Mouse (Mus musculus): Measurements from ENCODE around the gene Ankrd52. TPM values are rescaled to one million over a fixed set of nuclear protein-coding genes. Genes with fewer than 3 reads are reported as not detected.

Gene Ankrd52
- polyA plus RNA-seq, 1 experiment = 31.6 TPM

- no peak overlapping the region for H3K4me3 ChIP-seq (replicated peaks; ENCODE audit: extremely low read depth, low read depth, low read length)
- 0 out of 2 replicates have a peak, but pooled peaks cover 2% of the 10 kb centered on the region for H3K4me1 ChIP-seq (ENCODE audit: control insufficient read depth, insufficient read depth, low read length)
- 70% methylated on average over 3 of the region's 3 CpGs for WGBS
- TF ChIP-seq POLR2A (IDR thresholded peaks at IDR 0.05; ENCODE audit: borderline replicate concordance, extremely low read depth, low read depth, low read length) (no peak), CTCF (IDR thresholded peaks at IDR 0.05; ENCODE audit: insufficient read depth, low read length) (no peak)
- DNase-seq = no peak
Observed at GRCm38 (mm10) chr10:128425260-128425659, 48.3 kb downstream of the Ankrd52 start.

- DNase-seq = no peak
- Histone ChIP-seq H3K4me1 (ENCODE audit: control insufficient read depth, insufficient read depth, low read length) (0 out of 2 replicates have a peak, but pooled peaks cover 2% of the 10 kb centered on the region), H3K4me3 (replicated peaks; ENCODE audit: extremely low read depth, low read depth, low read length) (no peak overlapping the region)
- 80% methylated on average over 5 of the region's 5 CpGs for WGBS
- TF ChIP-seq POLR2A (IDR thresholded peaks at IDR 0.05; ENCODE audit: borderline replicate concordance, extremely low read depth, low read depth, low read length) (no peak), CTCF (IDR thresholded peaks at IDR 0.05; ENCODE audit: insufficient read depth, low read length) (no peak)
Observed at GRCm38 (mm10) chr10:128429052-128429451, 52.1 kb downstream of the Ankrd52 start.

- DNase-seq = no peak
- no peak overlapping the region for H3K4me3 ChIP-seq (replicated peaks; ENCODE audit: extremely low read depth, low read depth, low read length)
- TF ChIP-seq POLR2A (IDR thresholded peaks at IDR 0.05; ENCODE audit: borderline replicate concordance, extremely low read depth, low read depth, low read length) (no peak), CTCF (IDR thresholded peaks at IDR 0.05; ENCODE audit: insufficient read depth, low read length) (no peak)
- WGBS = 70% methylated on average over 4 of the region's 4 CpGs
- H3K4me1 ChIP-seq (ENCODE audit: control insufficient read depth, insufficient read depth, low read length) = 0 out of 2 replicates have a peak, but pooled peaks cover 2% of the 10 kb centered on the region
Observed at GRCm38 (mm10) chr10:128429454-128429853, 52.5 kb downstream of the Ankrd52 start.

GRCm38 (mm10) chr10:128433417-128433816 lies 56.5 kb downstream of the Ankrd52 start:
- Histone ChIP-seq H3K4me1 (ENCODE audit: control insufficient read depth, insufficient read depth, low read length) (peaks cover 2% of the 10 kb centered on the region; the same call in 1 of the 2 replicates), H3K4me3 (replicated peaks; ENCODE audit: extremely low read depth, low read depth, low read length) (no peak overlapping the region)
- TF ChIP-seq CTCF (IDR thresholded peaks at IDR 0.05; ENCODE audit: insufficient read depth, low read length) (no peak), POLR2A (IDR thresholded peaks at IDR 0.05; ENCODE audit: borderline replicate concordance, extremely low read depth, low read depth, low read length) (no peak)
- DNase-seq = no peak
- WGBS = 86% methylated on average over 2 of the region's 2 CpGs

GRCm38 (mm10) chr10:128434681-128435080 lies 57.8 kb downstream of the Ankrd52 start:
- no peak overlapping the region for H3K4me3 ChIP-seq (replicated peaks; ENCODE audit: extremely low read depth, low read depth, low read length)
- DNase-seq = no peak
- WGBS = 51% methylated on average over 10 of the region's 10 CpGs
- TF ChIP-seq CTCF (IDR thresholded peaks at IDR 0.05; ENCODE audit: insufficient read depth, low read length) (no peak), POLR2A (IDR thresholded peaks at IDR 0.05; ENCODE audit: borderline replicate concordance, extremely low read depth, low read depth, low read length) (no peak)
- H3K4me1 ChIP-seq (ENCODE audit: control insufficient read depth, insufficient read depth, low read length) = peaks cover 11% of the 10 kb centered on the region

- no peak for TF ChIP-seq POLR2A (IDR thresholded peaks at IDR 0.05; ENCODE audit: borderline replicate concordance, extremely low read depth, low read depth, low read length)
- 64% methylated on average over 17 of the region's 17 CpGs for WGBS
- Histone ChIP-seq H3K4me1 (ENCODE audit: control insufficient read depth, insufficient read depth, low read length) (peaks cover 11% of the 10 kb centered on the region), H3K4me3 (replicated peaks; ENCODE audit: extremely low read depth, low read depth, low read length) (no peak overlapping the region)
- peak; percentile 35 for DNase-seq
Observed at GRCm38 (mm10) chr10:128435186-128435823, 58.4 kb downstream of the Ankrd52 start.

- 47% methylated on average over 5 of the region's 5 CpGs for WGBS
- Histone ChIP-seq H3K4me3 (replicated peaks; ENCODE audit: extremely low read depth, low read depth, low read length) (no peak overlapping the region), H3K4me1 (ENCODE audit: control insufficient read depth, insufficient read depth, low read length) (peaks cover 11% of the 10 kb centered on the region)
- no peak for DNase-seq
- no peak for TF ChIP-seq POLR2A (IDR thresholded peaks at IDR 0.05; ENCODE audit: borderline replicate concordance, extremely low read depth, low read depth, low read length)
- no peak for TF ChIP-seq CTCF (IDR thresholded peaks at IDR 0.05; ENCODE audit: insufficient read depth, low read length)
Observed at GRCm38 (mm10) chr10:128435873-128436272, 59.0 kb downstream of the Ankrd52 start.

- H3K4me3 ChIP-seq (replicated peaks; ENCODE audit: extremely low read depth, low read depth, low read length) = no peak overlapping the region
- TF ChIP-seq CTCF (IDR thresholded peaks at IDR 0.05; ENCODE audit: insufficient read depth, low read length) (no peak), POLR2A (IDR thresholded peaks at IDR 0.05; ENCODE audit: borderline replicate concordance, extremely low read depth, low read depth, low read length) (no peak)
- whole genome bisulfite sequencing = 78% methylated on average over 8 of the region's 8 CpGs
- DNase-seq = no peak
- H3K4me1 ChIP-seq (ENCODE audit: control insufficient read depth, insufficient read depth, low read length) = peaks cover 11% of the 10 kb centered on the region
Observed at GRCm38 (mm10) chr10:128436376-128436775, 59.5 kb downstream of the Ankrd52 start.

- peaks cover 11% of the 10 kb centered on the region for H3K4me1 ChIP-seq (ENCODE audit: control insufficient read depth, insufficient read depth, low read length)
- no peak for DNase-seq
- no peak for TF ChIP-seq POLR2A (IDR thresholded peaks at IDR 0.05; ENCODE audit: borderline replicate concordance, extremely low read depth, low read depth, low read length)
- no peak for TF ChIP-seq CTCF (IDR thresholded peaks at IDR 0.05; ENCODE audit: insufficient read depth, low read length)
- no peak overlapping the region for H3K4me3 ChIP-seq (replicated peaks; ENCODE audit: extremely low read depth, low read depth, low read length)
- WGBS = 41% methylated on average over 10 of the region's 10 CpGs
Observed at GRCm38 (mm10) chr10:128438675-128439279, 61.9 kb downstream of the Ankrd52 start.

- Histone ChIP-seq H3K4me3 (replicated peaks; ENCODE audit: extremely low read depth, low read depth, low read length) (no peak overlapping the region), H3K4me1 (ENCODE audit: control insufficient read depth, insufficient read depth, low read length) (peaks cover 9% of the 10 kb centered on the region)
- 46% methylated on average over 10 of the region's 10 CpGs for WGBS
- no peak for DNase-seq
- TF ChIP-seq CTCF (IDR thresholded peaks at IDR 0.05; ENCODE audit: insufficient read depth, low read length) (peak; percentile 54), POLR2A (IDR thresholded peaks at IDR 0.05; ENCODE audit: borderline replicate concordance, extremely low read depth, low read depth, low read length) (no peak)
Observed at GRCm38 (mm10) chr10:128440407-128440806, 63.5 kb downstream of the Ankrd52 start.

Measured in lung, adult 2 months (tissue).